Mouse (Mus musculus): ENCODE measurements at regions not wholly inside any gene's neighbourhood (a gene's known extent, or its start where the extent isn't known, plus 50 kb on each side); places are given as distances from the start of the nearest gene placed in this dataset.

GRCm38 (mm10) chr16:95776010-95776409 is 74.1 kb downstream of the Ets2 start:
- TF ChIP-seq POLR2A (IDR thresholded peaks at IDR 0.05; ENCODE audit: borderline replicate concordance, extremely low read depth, low read depth, low read length) (no peak), CTCF (IDR thresholded peaks at IDR 0.05; ENCODE audit: insufficient read depth, low read length) (no peak)
- Histone ChIP-seq H3K4me1 (ENCODE audit: control insufficient read depth, insufficient read depth, low read length) (0 out of 2 replicates have a peak, but pooled peaks cover 3% of the 10 kb centered on the region), H3K4me3 (replicated peaks; ENCODE audit: extremely low read depth, low read depth, low read length) (no peak overlapping the region)
- no peak for DNase-seq
- WGBS, result 82% methylated on average over 1 of the region's 1 CpGs

GRCm38 (mm10) chr16:95775361-95775760 is 73.5 kb downstream of the Ets2 start:
- H3K4me3 ChIP-seq (replicated peaks; ENCODE audit: extremely low read depth, low read depth, low read length), result no peak overlapping the region
- no peak for DNase-seq
- 84% methylated on average over 5 of the region's 5 CpGs for WGBS
- H3K4me1 ChIP-seq (ENCODE audit: control insufficient read depth, insufficient read depth, low read length), result peaks cover 7% of the 10 kb centered on the region; the same call in 1 of the 2 replicates
- TF ChIP-seq POLR2A (IDR thresholded peaks at IDR 0.05; ENCODE audit: borderline replicate concordance, extremely low read depth, low read depth, low read length) (no peak), CTCF (IDR thresholded peaks at IDR 0.05; ENCODE audit: insufficient read depth, low read length) (no peak)

- TF ChIP-seq POLR2A (IDR thresholded peaks at IDR 0.05; ENCODE audit: borderline replicate concordance, extremely low read depth, low read depth, low read length) (no peak), CTCF (IDR thresholded peaks at IDR 0.05; ENCODE audit: insufficient read depth, low read length) (no peak)
- Histone ChIP-seq H3K4me1 (ENCODE audit: control insufficient read depth, insufficient read depth, low read length) (peaks cover 10% of the 10 kb centered on the region), H3K4me3 (replicated peaks; ENCODE audit: extremely low read depth, low read depth, low read length) (no peak overlapping the region)
- DNase-seq, result no peak
- WGBS, result 100% methylated on average over 3 of the region's 3 CpGs
Observed at GRCm38 (mm10) chr16:95773151-95773550, 71.3 kb downstream of the Ets2 start.

Data from lung, adult 2 months (tissue).